Mouse (Mus musculus) myocyte (in vitro differentiated cells): Measurements from ENCODE around the gene Stk39. TPM values are rescaled to one million over a fixed set of nuclear protein-coding genes. Genes with fewer than 3 reads are reported as not detected.

ENCODE experiments used
- H3K27me3 ChIP-seq: one replicate; pipeline ENCODE4 v1.6.1; 2011; ENCODE audit not compliant: control insufficient read depth, insufficient read depth, insufficient read length
- H3K36me3 ChIP-seq: one replicate; pipeline ENCODE4 v1.6.1; 2011; ENCODE audit not compliant: control insufficient read depth, insufficient read depth
- H3K4me2 ChIP-seq: one replicate; pipeline ENCODE4 v1.6.1; 2011; ENCODE audit warnings: low read depth, control low read depth
- H3K4me3 ChIP-seq: one replicate; pipeline ENCODE4 v1.5.1; 2011; ENCODE audit warnings: mild to moderate bottlenecking, control low read depth, moderate library complexity
- H3K79me2 ChIP-seq: one replicate; pipeline ENCODE4 v1.6.1; 2011; ENCODE audit not compliant: control insufficient read depth, insufficient read depth
- H3ac ChIP-seq: one replicate; pipeline ENCODE4 v1.6.1; 2011; ENCODE audit not compliant: control insufficient read depth, insufficient read length
- CEBPB ChIP-seq: IDR thresholded peaks from 2 replicates; pipeline ENCODE4 v1.6.1; 2011; ENCODE audit warnings: mild to moderate bottlenecking, moderate library complexity; ENCODE audit not compliant: poor library complexity, insufficient read depth, severe bottlenecking
- E2F4 ChIP-seq: IDR thresholded peaks from one replicate; pipeline ENCODE4 v1.6.1; 2011; ENCODE audit warnings: mild to moderate bottlenecking, control low read depth, moderate library complexity; ENCODE audit not compliant: insufficient read depth
- MAX ChIP-seq: IDR thresholded peaks from one replicate; pipeline ENCODE4 v1.6.1; 2011; ENCODE audit warnings: low read depth, mild to moderate bottlenecking, control low read depth
- MYOD1 ChIP-seq, 3 experiments: IDR thresholded peaks; one replicate each; pipeline ENCODE4 v1.6.1; 2011; ENCODE audit warnings: control low read depth in 2 of 3, low read depth in 2 of 3, mild to moderate bottlenecking in 2 of 3, moderate library complexity in 1 of 3; ENCODE audit not compliant: insufficient read length in 2 of 3, control insufficient read depth in 1 of 3
- MYOG ChIP-seq, 3 experiments: IDR thresholded peaks; one replicate each; pipeline ENCODE4 v1.6.1; 2011; ENCODE audit warnings: control low read depth in 2 of 3, low read depth in 2 of 3, mild to moderate bottlenecking in 2 of 3; ENCODE audit not compliant: insufficient read length in 2 of 3, control insufficient read depth in 1 of 3, insufficient read depth in 1 of 3
- POLR2A ChIP-seq: IDR thresholded peaks from one replicate; pipeline ENCODE4 v1.6.1; 2011; ENCODE audit warnings: low read depth, mild to moderate bottlenecking, control low read depth, moderate library complexity; ENCODE audit not compliant: insufficient read length
- POLR2AphosphoS2 ChIP-seq: IDR thresholded peaks from one replicate; pipeline ENCODE4 v1.6.1; 2011; ENCODE audit warnings: low read depth, control low read depth; ENCODE audit not compliant: insufficient read length
- REST ChIP-seq: IDR thresholded peaks from one replicate; pipeline ENCODE4 v1.6.1; 2011; ENCODE audit warnings: mild to moderate bottlenecking, control low read depth, moderate library complexity; ENCODE audit not compliant: insufficient read depth, insufficient read length
- SRF ChIP-seq: IDR thresholded peaks from one replicate; pipeline ENCODE4 v1.6.1; 2011; ENCODE audit warnings: low read depth; ENCODE audit not compliant: control insufficient read depth, insufficient read length
- TCF12 ChIP-seq: IDR thresholded peaks from one replicate; pipeline ENCODE4 v1.6.1; 2011; ENCODE audit warnings: mild to moderate bottlenecking, control low read depth; ENCODE audit not compliant: poor library complexity, insufficient read depth, severe bottlenecking
- TCF3 ChIP-seq: IDR thresholded peaks from one replicate; pipeline ENCODE4 v1.6.1; 2011; ENCODE audit warnings: low read depth, control low read depth; ENCODE audit not compliant: insufficient read length
- USF1 ChIP-seq: IDR thresholded peaks from one replicate; pipeline ENCODE4 v1.6.1; 2011; ENCODE audit warnings: low read depth, mild to moderate bottlenecking, control low read depth, moderate library complexity
- polyA plus RNA-seq: library from polyadenylated mRNA; unstranded; fragments of >200 nt; fragmentation: generic; extraction: Trizol; gene quantifications from one replicate; pipeline ENCODE4 v1.2.1, GENCODE M21; 2012; ENCODE audit warnings: missing spikeins

Stk39 gene
- polyA plus RNA-seq, 1 experiment = 4.7 TPM

- Histone ChIP-seq H3ac (no peak overlapping the region), H3K27me3 (no peaks in the 10 kb centered on the region), H3K79me2 (no peaks in the 10 kb centered on the region), H3K36me3 (no peaks in the 10 kb centered on the region), H3K4me3 (no peak overlapping the region), H3K4me2 (no peak overlapping the region)
- no peak for TF ChIP-seq MAX
Measured at GRCm38 (mm10) chr2:68192605-68193464, 279.2 kb downstream of the Stk39 start.

- Histone ChIP-seq H3K27me3 (no peaks in the 10 kb centered on the region), H3ac (no peak overlapping the region), H3K79me2 (no peaks in the 10 kb centered on the region), H3K4me2 (no peak overlapping the region), H3K4me3 (no peak overlapping the region), H3K36me3 (no peaks in the 10 kb centered on the region)
- TF ChIP-seq SRF = no peak
- no peak for TF ChIP-seq MYOD1 (IDR thresholded peaks at IDR 0.05; ENCODE audit: control insufficient read depth in 1 of 3, insufficient read length in 2 of 3, low read depth in 2 of 3)
- TF ChIP-seq CEBPB = no peak
- TF ChIP-seq TCF12 = no peak
- no peak for TF ChIP-seq POLR2A
- TF ChIP-seq E2F4 = no peak
- no peak for TF ChIP-seq REST
- no peak for TF ChIP-seq USF1
- no peak for TF ChIP-seq POLR2AphosphoS2
- TF ChIP-seq MAX = no peak
- no peak for TF ChIP-seq TCF3
- no peak for TF ChIP-seq MYOG (IDR thresholded peaks at IDR 0.05; ENCODE audit: control insufficient read depth in 1 of 3, insufficient read depth in 1 of 3, insufficient read length in 2 of 3, low read depth in 2 of 3)
Measured at GRCm38 (mm10) chr2:68176425-68176824, 295.6 kb downstream of the Stk39 start.

- Histone ChIP-seq H3K4me3 (no peak overlapping the region), H3K36me3 (no peaks in the 10 kb centered on the region), H3K79me2 (no peaks in the 10 kb centered on the region), H3K27me3 (no peaks in the 10 kb centered on the region), H3K4me2 (no peak overlapping the region), H3ac (no peak overlapping the region)
- TF ChIP-seq REST = no peak
- no peak for TF ChIP-seq E2F4
- no peak for TF ChIP-seq CEBPB
- TF ChIP-seq USF1 = no peak
- no peak for TF ChIP-seq MAX
- TF ChIP-seq POLR2AphosphoS2 = no peak
- no peak for TF ChIP-seq MYOG (IDR thresholded peaks at IDR 0.05; ENCODE audit: control insufficient read depth in 1 of 3, insufficient read depth in 1 of 3, insufficient read length in 2 of 3, low read depth in 2 of 3)
- no peak for TF ChIP-seq SRF
- TF ChIP-seq TCF12 = no peak
- no peak for TF ChIP-seq MYOD1 (IDR thresholded peaks at IDR 0.05; ENCODE audit: control insufficient read depth in 1 of 3, insufficient read length in 2 of 3, low read depth in 2 of 3)
- TF ChIP-seq POLR2A = no peak
- TF ChIP-seq TCF3 = no peak
Measured at GRCm38 (mm10) chr2:68171306-68171705, 300.8 kb downstream of the Stk39 start.

- no peak overlapping the region for H3K4me3 ChIP-seq
- H3K27me3 ChIP-seq = no peaks in the 10 kb centered on the region
- H3K79me2 ChIP-seq = no peaks in the 10 kb centered on the region
- H3K36me3 ChIP-seq = no peaks in the 10 kb centered on the region
- TF ChIP-seq MYOD1 (IDR thresholded peaks at IDR 0.05; ENCODE audit: control insufficient read depth in 1 of 3, insufficient read length in 2 of 3, low read depth in 2 of 3) (no peak), TCF12 (no peak)
- no peak overlapping the region for H3K4me2 ChIP-seq
- no peak overlapping the region for H3ac ChIP-seq
Measured at GRCm38 (mm10) chr2:68162012-68162411, 310.1 kb downstream of the Stk39 start.

GRCm38 (mm10) chr2:68160566-68160965 lies 311.5 kb downstream of the Stk39 start:
- no peak overlapping the region for H3K4me3 ChIP-seq
- H3K79me2 ChIP-seq = no peaks in the 10 kb centered on the region
- no peaks in the 10 kb centered on the region for H3K27me3 ChIP-seq
- TF ChIP-seq MYOD1 (IDR thresholded peaks at IDR 0.05; ENCODE audit: control insufficient read depth in 1 of 3, insufficient read length in 2 of 3, low read depth in 2 of 3) = no peak
- TF ChIP-seq TCF3 = no peak
- TF ChIP-seq REST = no peak
- no peak for TF ChIP-seq POLR2AphosphoS2
- no peak for TF ChIP-seq MAX
- no peak for TF ChIP-seq POLR2A
- TF ChIP-seq SRF = no peak
- no peak for TF ChIP-seq E2F4
- TF ChIP-seq CEBPB = no peak
- no peaks in the 10 kb centered on the region for H3K36me3 ChIP-seq
- H3ac ChIP-seq = no peak overlapping the region
- H3K4me2 ChIP-seq = no peak overlapping the region

Other genes with a start within 250 kb of the Stk39 start
- not detected for gene 4933409G03Rik, start 110.1 kb upstream of the Stk39 start, polyA plus RNA-seq
- gene 4932414N04Rik, start 184.2 kb upstream of the Stk39 start, polyA plus RNA-seq = not detected